Mouse (Mus musculus): ENCODE measurements around the gene Cd209g.

GRCm38 (mm10) chr8:4183409-4183808, 49.5 kb downstream of the Cd209g start:
- TF ChIP-seq CTCF (IDR thresholded peaks at IDR 0.05; ENCODE audit: low read depth) (no peak), EP300 (IDR thresholded peaks at IDR 0.05; ENCODE audit: low read depth) (no peak)
